Mouse (Mus musculus): ENCODE data around the gene Ndufa4l2. TPM values are rescaled to one million over a fixed set of nuclear protein-coding genes. Genes with fewer than 3 reads are reported as not detected.

The Ndufa4l2 gene
- polyA plus RNA-seq, 1 experiment from 2014 or later = 57.8 TPM

- 84% methylated on average over 7 of the region's 7 CpGs for WGBS
- DNase-seq (ENCODE audit: low spot score) = no peak
Observed at GRCm38 (mm10) chr10:127546505-127546904, 31.7 kb downstream of the Ndufa4l2 start.

GRCm38 (mm10) chr10:127548236-127548635, 33.5 kb downstream of the Ndufa4l2 start:
- DNase-seq (ENCODE audit: low spot score) (no peak), ATAC-seq (replicated peaks; ENCODE audit: low FRiP score, low read depth) (no peak)
- WGBS = 97% methylated on average over 15 of the region's 15 CpGs

More at GRCm38 (mm10) chr10:127546505-127546904, 31.7 kb downstream of the Ndufa4l2 start:
- Histone ChIP-seq H3K9me3 (replicated peaks; ENCODE audit: low read length) (no peaks in the 10 kb centered on the region), H3K27ac (no peak overlapping the region), H3K27me3 (ENCODE audit: insufficient read depth, low read length) (no peaks in the 10 kb centered on the region), H3K4me2 (ENCODE audit: low read length) (no peak overlapping the region), H3K4me3 (replicated peaks; ENCODE audit: low read depth, low read length) (no peak overlapping the region), H3K36me3 (ENCODE audit: insufficient read depth, low read length) (peaks cover 21% of the 10 kb centered on the region; the same call in 1 of the 2 replicates), H3K9ac (ENCODE audit: low read depth, low read length) (no peak overlapping the region), H3K4me1 (replicated peaks; ENCODE audit: insufficient read depth, low read length) (no peaks in the 10 kb centered on the region)
- no peak for ATAC-seq (replicated peaks; ENCODE audit: low FRiP score, low read depth)
- peak; percentile 70 for TF ChIP-seq CTCF (IDR thresholded peaks at IDR 0.05; ENCODE audit: low read depth)

GRCm38 (mm10) chr10:127549892-127550291, 35.1 kb downstream of the Ndufa4l2 start:
- no peaks in the 10 kb centered on the region for H3K4me1 ChIP-seq (replicated peaks; ENCODE audit: insufficient read depth, low read length)
- no peak overlapping the region for H3K27ac ChIP-seq
- H3K9me3 ChIP-seq (replicated peaks; ENCODE audit: low read length) = no peaks in the 10 kb centered on the region
- DNase-seq (ENCODE audit: low spot score) (no peak), ATAC-seq (replicated peaks; ENCODE audit: low FRiP score, low read depth) (no peak)
- 82% methylated on average over 17 of the region's 17 CpGs for WGBS
- H3K4me3 ChIP-seq (replicated peaks; ENCODE audit: low read depth, low read length) = no peak overlapping the region
- peaks cover 37% of the 10 kb centered on the region; the same call in 1 of the 2 replicates for H3K36me3 ChIP-seq (ENCODE audit: insufficient read depth, low read length)
- H3K4me2 ChIP-seq (ENCODE audit: low read length) = no peak overlapping the region
- no peak overlapping the region for H3K9ac ChIP-seq (ENCODE audit: low read depth, low read length)
- no peak for TF ChIP-seq CTCF (IDR thresholded peaks at IDR 0.05; ENCODE audit: low read depth)
- H3K27me3 ChIP-seq (ENCODE audit: insufficient read depth, low read length) = no peaks in the 10 kb centered on the region

More at GRCm38 (mm10) chr10:127548236-127548635, 33.5 kb downstream of the Ndufa4l2 start:
- Histone ChIP-seq H3K9ac (ENCODE audit: low read depth, low read length) (no peak overlapping the region), H3K9me3 (replicated peaks; ENCODE audit: low read length) (no peaks in the 10 kb centered on the region), H3K27ac (no peak overlapping the region), H3K27me3 (ENCODE audit: insufficient read depth, low read length) (no peaks in the 10 kb centered on the region), H3K4me3 (replicated peaks; ENCODE audit: low read depth, low read length) (no peak overlapping the region), H3K4me1 (replicated peaks; ENCODE audit: insufficient read depth, low read length) (no peaks in the 10 kb centered on the region), H3K36me3 (ENCODE audit: insufficient read depth, low read length) (peaks cover 38% of the 10 kb centered on the region; the same call in 1 of the 2 replicates), H3K4me2 (ENCODE audit: low read length) (no peak overlapping the region)
- TF ChIP-seq CTCF (IDR thresholded peaks at IDR 0.05; ENCODE audit: low read depth) = no peak

GRCm38 (mm10) chr10:127555703-127556102, 40.9 kb downstream of the Ndufa4l2 start:
- Histone ChIP-seq H3K27ac (no peak overlapping the region), H3K36me3 (ENCODE audit: insufficient read depth, low read length) (peaks cover 52% of the 10 kb centered on the region), H3K9ac (ENCODE audit: low read depth, low read length) (no peak overlapping the region), H3K4me3 (replicated peaks; ENCODE audit: low read depth, low read length) (no peak overlapping the region), H3K9me3 (replicated peaks; ENCODE audit: low read length) (no peaks in the 10 kb centered on the region), H3K27me3 (ENCODE audit: insufficient read depth, low read length) (no peaks in the 10 kb centered on the region), H3K4me2 (ENCODE audit: low read length) (no peak overlapping the region), H3K4me1 (replicated peaks; ENCODE audit: insufficient read depth, low read length) (no peaks in the 10 kb centered on the region)
- WGBS = 75% methylated on average over 18 of the region's 18 CpGs
- DNase-seq (ENCODE audit: low spot score) = peak; percentile 53
- ATAC-seq (replicated peaks; ENCODE audit: low FRiP score, low read depth) = 0 out of 2 replicates have a peak, but pooled peaks have one; percentile 8
- peak; percentile 74 for TF ChIP-seq CTCF (IDR thresholded peaks at IDR 0.05; ENCODE audit: low read depth)

- H3K9ac ChIP-seq (ENCODE audit: low read depth, low read length) = no peak overlapping the region
- H3K4me1 ChIP-seq (replicated peaks; ENCODE audit: insufficient read depth, low read length) = 0 out of 2 replicates have a peak, but pooled peaks cover under 1% of the 10 kb centered on the region
- ATAC-seq (replicated peaks; ENCODE audit: low FRiP score, low read depth) (no peak), DNase-seq (ENCODE audit: low spot score) (no peak)
- H3K36me3 ChIP-seq (ENCODE audit: insufficient read depth, low read length) = peaks cover 40% of the 10 kb centered on the region
- WGBS = 93% methylated on average over 13 of the region's 13 CpGs
- no peaks in the 10 kb centered on the region for H3K27me3 ChIP-seq (ENCODE audit: insufficient read depth, low read length)
- H3K9me3 ChIP-seq (replicated peaks; ENCODE audit: low read length) = no peaks in the 10 kb centered on the region
- H3K27ac ChIP-seq = no peak overlapping the region
- H3K4me3 ChIP-seq (replicated peaks; ENCODE audit: low read depth, low read length) = no peak overlapping the region
- peak; percentile 52 for TF ChIP-seq CTCF (IDR thresholded peaks at IDR 0.05; ENCODE audit: low read depth)
- H3K4me2 ChIP-seq (ENCODE audit: low read length) = no peak overlapping the region
Observed at GRCm38 (mm10) chr10:127557397-127557796, 42.6 kb downstream of the Ndufa4l2 start.

GRCm38 (mm10) chr10:127561145-127561544, 46.4 kb downstream of the Ndufa4l2 start:
- Histone ChIP-seq H3K27me3 (ENCODE audit: insufficient read depth, low read length) (no peaks in the 10 kb centered on the region), H3K36me3 (ENCODE audit: insufficient read depth, low read length) (peaks cover 25% of the 10 kb centered on the region), H3K4me3 (replicated peaks; ENCODE audit: low read depth, low read length) (no peak overlapping the region), H3K9ac (ENCODE audit: low read depth, low read length) (no peak overlapping the region), H3K4me1 (replicated peaks; ENCODE audit: insufficient read depth, low read length) (peaks cover 11% of the 10 kb centered on the region; the same call in 1 of the 2 replicates), H3K4me2 (ENCODE audit: low read length) (no peak overlapping the region), H3K27ac (no peak overlapping the region), H3K9me3 (replicated peaks; ENCODE audit: low read length) (no peaks in the 10 kb centered on the region)
- peak; percentile 66 for TF ChIP-seq CTCF (IDR thresholded peaks at IDR 0.05; ENCODE audit: low read depth)
- ATAC-seq (replicated peaks; ENCODE audit: low FRiP score, low read depth) = no peak
- peak; percentile 45 for DNase-seq (ENCODE audit: low spot score)

Data from kidney, postnatal 0 days (tissue).